Mouse (Mus musculus) heart, embryonic 16.5 days (tissue): ENCODE data around the gene Uchl5. TPM values are rescaled to one million over a fixed set of nuclear protein-coding genes. Genes with fewer than 3 reads are reported as not detected.

Experiments
- ATAC-seq: fragments of 200-750 bp; cut with Nextera tagmentation; replicated peaks from 2 replicates; pipeline ENCODE4 v1.8.0; 2017; ENCODE audit warnings: moderate number of reproducible peaks; ENCODE audit not compliant: insufficient read depth, low FRiP score; ENCODE audit errors: extremely low read depth
- H3K27ac ChIP-seq: fragments of 300-500 bp; sonication (generic); 2 replicates; pipeline ENCODE4 v1.5.1; 2014; ENCODE audit warnings: mild to moderate bottlenecking, low read length, control low read depth, moderate library complexity
- H3K27me3 ChIP-seq: fragments of 300-500 bp; sonication (generic); 2 replicates; pipeline ENCODE4 v1.6.1; 2014; ENCODE audit warnings: low read length, mixed read lengths; ENCODE audit not compliant: control insufficient read depth, insufficient read depth
- H3K36me3 ChIP-seq: fragments of 300-500 bp; sonication (generic); 2 replicates; pipeline ENCODE4 v1.6.1; 2014; ENCODE audit not compliant: control insufficient read depth, insufficient read depth
- H3K4me1 ChIP-seq: fragments of 300-500 bp; sonication (generic); 2 replicates; pipeline ENCODE4 v1.6.1; 2014; ENCODE audit warnings: low read length, mixed read lengths; ENCODE audit not compliant: control insufficient read depth, insufficient read depth
- H3K4me2 ChIP-seq: fragments of 300-500 bp; sonication (generic); 2 replicates; pipeline ENCODE4 v1.6.1; 2014; ENCODE audit warnings: low read depth, mild to moderate bottlenecking, control low read depth, low read length
- H3K4me3 ChIP-seq: fragments of 300-500 bp; sonication (generic); 2 replicates; pipeline ENCODE4 v1.5.1; 2014; ENCODE audit warnings: mild to moderate bottlenecking, control low read depth, low read length
- H3K9ac ChIP-seq: fragments of 300-500 bp; sonication (generic); 2 replicates; pipeline ENCODE4 v1.6.1; 2014; ENCODE audit warnings: low read length, control low read depth
- H3K9me3 ChIP-seq: fragments of 300-500 bp; sonication (generic); replicated peaks from 2 replicates; pipeline ENCODE4 v1.6.1; 2016; ENCODE audit warnings: low read length; ENCODE audit not compliant: control insufficient read depth
- WGBS: fragments of 180-500 bp; shearing (Covaris S2); extraction: QIAGEN DNeasy Blood & Tissue Kit; methylation state at CpG from one replicate; pipeline ENCODE4 v1.1.7; 2014; 5-methylcytosine and 5-hydroxymethylcytosine counted together
- polyA plus RNA-seq: library from polyadenylated mRNA; unstranded; fragments of >200 nt; fragmentation: Nextera tagmentation; extraction: Ambion mirVana; gene quantifications from 2 replicates; pipeline ENCODE4 v1.2.1, GENCODE M21; 2015

Uchl5 gene
- polyA plus RNA-seq, 1 experiment from 2014 or later, result 94.5 TPM

- no peak overlapping the region for H3K27ac ChIP-seq
- H3K9ac ChIP-seq, result no peak overlapping the region
- no peaks in the 10 kb centered on the region for H3K9me3 ChIP-seq
- ATAC-seq, result no peak
- WGBS, result 30% methylated on average over 6 of the region's 6 CpGs
- peaks cover 13% of the 10 kb centered on the region for H3K4me1 ChIP-seq
- H3K36me3 ChIP-seq, result peaks cover 5% of the 10 kb centered on the region; the same call in 1 of the 2 replicates
- H3K4me3 ChIP-seq, result no peak overlapping the region
- H3K4me2 ChIP-seq, result peak overlapping the region; percentile 29
- no peaks in the 10 kb centered on the region for H3K27me3 ChIP-seq
Measured at GRCm38 (mm10) chr1:143773909-143774308, 3.2 kb upstream of the Uchl5 start.

- under 1% methylated on average over 37 of the region's 39 CpGs for WGBS
Measured at GRCm38 (mm10) chr1:143777558-143778218, 616 bp downstream of the Uchl5 start.

GRCm38 (mm10) chr1:143788584-143789227, 11.6 kb downstream of the Uchl5 start:
- no peaks in the 10 kb centered on the region for H3K4me1 ChIP-seq
- no peak overlapping the region for H3K4me2 ChIP-seq
- peaks cover 5% of the 10 kb centered on the region; the same call in 1 of the 2 replicates for H3K36me3 ChIP-seq
- 85% methylated on average over 2 of the region's 2 CpGs for WGBS
- H3K27ac ChIP-seq, result no peak overlapping the region
- ATAC-seq, result no peak
- no peak overlapping the region for H3K9ac ChIP-seq
- H3K9me3 ChIP-seq, result no peaks in the 10 kb centered on the region
- no peak overlapping the region for H3K4me3 ChIP-seq
- H3K27me3 ChIP-seq, result no peaks in the 10 kb centered on the region

More at GRCm38 (mm10) chr1:143777558-143778218, 616 bp downstream of the Uchl5 start:
- Histone ChIP-seq H3K4me3 (peak overlapping the region; percentile 93), H3K9me3 (no peaks in the 10 kb centered on the region), H3K36me3 (no peaks in the 10 kb centered on the region), H3K27ac (peak overlapping the region; percentile 67), H3K9ac (peak overlapping the region; percentile 94), H3K4me2 (peak overlapping the region; percentile 92), H3K4me1 (peaks cover 13% of the 10 kb centered on the region), H3K27me3 (no peaks in the 10 kb centered on the region)
- peak; percentile 7 for ATAC-seq

GRCm38 (mm10) chr1:143803537-143803936, 26.5 kb downstream of the Uchl5 start:
- Histone ChIP-seq H3K27ac (no peak overlapping the region), H3K4me2 (no peak overlapping the region), H3K9me3 (no peaks in the 10 kb centered on the region), H3K4me1 (no peaks in the 10 kb centered on the region), H3K36me3 (peaks cover 12% of the 10 kb centered on the region), H3K27me3 (no peaks in the 10 kb centered on the region), H3K4me3 (no peak overlapping the region), H3K9ac (no peak overlapping the region)
- ATAC-seq, result no peak
- WGBS, result 25% methylated on average over 4 of the region's 4 CpGs

GRCm38 (mm10) chr1:143809062-143809461, 32.0 kb downstream of the Uchl5 start:
- no peaks in the 10 kb centered on the region for H3K4me1 ChIP-seq
- 79% methylated on average over 6 of the region's 6 CpGs for WGBS
- peaks cover 9% of the 10 kb centered on the region for H3K36me3 ChIP-seq
- H3K27me3 ChIP-seq, result no peaks in the 10 kb centered on the region
- H3K4me3 ChIP-seq, result no peak overlapping the region
- no peaks in the 10 kb centered on the region for H3K9me3 ChIP-seq
- no peak overlapping the region for H3K9ac ChIP-seq
- no peak overlapping the region for H3K4me2 ChIP-seq
- no peak for ATAC-seq
- no peak overlapping the region for H3K27ac ChIP-seq

- H3K36me3 ChIP-seq, result peaks cover 3% of the 10 kb centered on the region; the same call in 1 of the 2 replicates
- no peaks in the 10 kb centered on the region for H3K27me3 ChIP-seq
- no peaks in the 10 kb centered on the region for H3K4me1 ChIP-seq
- WGBS, result 37% methylated on average over 7 of the region's 7 CpGs
- H3K4me3 ChIP-seq, result no peak overlapping the region
- no peak overlapping the region for H3K27ac ChIP-seq
- H3K4me2 ChIP-seq, result no peak overlapping the region
- H3K9ac ChIP-seq, result no peak overlapping the region
- H3K9me3 ChIP-seq, result no peaks in the 10 kb centered on the region
- ATAC-seq, result peak; percentile 58
Measured at GRCm38 (mm10) chr1:143813676-143814360, 36.7 kb downstream of the Uchl5 start.

- no peak; the same call in 1 of the 2 replicates for ATAC-seq
- Histone ChIP-seq H3K9ac (no peak overlapping the region), H3K4me2 (no peak overlapping the region), H3K4me3 (no peak overlapping the region), H3K9me3 (no peaks in the 10 kb centered on the region), H3K27ac (no peak overlapping the region), H3K4me1 (peaks cover 4% of the 10 kb centered on the region; the same call in 1 of the 2 replicates), H3K27me3 (no peaks in the 10 kb centered on the region), H3K36me3 (no peaks in the 10 kb centered on the region)
- WGBS, result 57% methylated on average over 2 of the region's 2 CpGs
Measured at GRCm38 (mm10) chr1:143820096-143820877, 43.2 kb downstream of the Uchl5 start.

- ATAC-seq, result no peak
- H3K4me2 ChIP-seq, result no peak overlapping the region
- 72% methylated on average over 3 of the region's 3 CpGs for WGBS
Measured at GRCm38 (mm10) chr1:143822677-143823076, 45.6 kb downstream of the Uchl5 start.

More at GRCm38 (mm10) chr1:143822677-143823076, 45.6 kb downstream of the Uchl5 start:
- no peak overlapping the region for H3K27ac ChIP-seq
- no peaks in the 10 kb centered on the region for H3K36me3 ChIP-seq
- H3K4me1 ChIP-seq, result peaks cover 4% of the 10 kb centered on the region; the same call in 1 of the 2 replicates
- no peaks in the 10 kb centered on the region for H3K27me3 ChIP-seq
- H3K4me3 ChIP-seq, result no peak overlapping the region
- no peak overlapping the region for H3K9ac ChIP-seq
- no peaks in the 10 kb centered on the region for H3K9me3 ChIP-seq
